Mouse (Mus musculus): Measurements from ENCODE around the gene Cfap161. TPM values are rescaled to one million over a fixed set of nuclear protein-coding genes. Genes with fewer than 3 reads are reported as not detected.

Gene Cfap161
- polyA plus RNA-seq, 1 experiment: not detected

DNA sequence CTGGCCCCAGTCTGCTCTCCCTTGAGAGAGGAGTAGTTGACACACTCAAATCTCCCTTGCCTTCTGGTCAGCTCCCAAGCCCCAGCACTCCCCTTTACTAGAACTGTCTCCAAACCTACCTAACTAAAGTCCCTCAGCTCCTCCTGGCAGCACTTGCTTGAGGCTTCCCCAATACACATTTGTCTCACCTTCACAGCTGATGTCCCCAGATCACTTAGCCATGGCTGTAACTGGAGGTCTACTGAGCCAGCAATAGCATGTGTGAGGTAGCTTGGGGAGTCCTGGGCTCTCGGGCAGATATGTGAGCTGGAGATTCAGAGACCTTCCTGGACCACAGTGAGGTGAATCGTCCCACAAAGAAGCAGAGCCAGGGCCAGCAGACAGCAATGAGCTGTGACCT, 16.2 kb downstream of the Cfap161 start:
- TF ChIP-seq GATA1 (IDR thresholded peaks at IDR 0.05; ENCODE audit: low read length): no peak

DNA sequence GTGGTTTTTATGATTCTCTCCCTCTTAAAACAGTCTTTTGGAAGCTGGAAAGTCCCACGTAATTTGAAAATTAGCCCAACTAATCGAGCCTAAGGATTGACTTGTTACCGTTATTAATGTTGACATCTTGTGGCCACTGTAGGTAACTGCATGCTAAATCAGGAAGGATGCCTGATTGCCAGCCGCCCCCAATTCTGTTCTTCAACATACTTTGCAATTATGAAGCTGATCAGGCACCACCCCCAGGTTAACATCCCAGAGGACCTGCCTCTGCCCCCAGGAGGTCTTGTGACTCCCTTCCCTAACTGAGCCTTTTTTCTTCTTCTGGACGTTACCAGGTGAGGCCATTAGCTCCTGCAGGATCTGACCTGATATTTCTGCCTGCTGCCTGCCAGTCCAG, 20.0 kb downstream of the Cfap161 start:
- no peak for TF ChIP-seq GATA1 (IDR thresholded peaks at IDR 0.05; ENCODE audit: low read length)

DNA sequence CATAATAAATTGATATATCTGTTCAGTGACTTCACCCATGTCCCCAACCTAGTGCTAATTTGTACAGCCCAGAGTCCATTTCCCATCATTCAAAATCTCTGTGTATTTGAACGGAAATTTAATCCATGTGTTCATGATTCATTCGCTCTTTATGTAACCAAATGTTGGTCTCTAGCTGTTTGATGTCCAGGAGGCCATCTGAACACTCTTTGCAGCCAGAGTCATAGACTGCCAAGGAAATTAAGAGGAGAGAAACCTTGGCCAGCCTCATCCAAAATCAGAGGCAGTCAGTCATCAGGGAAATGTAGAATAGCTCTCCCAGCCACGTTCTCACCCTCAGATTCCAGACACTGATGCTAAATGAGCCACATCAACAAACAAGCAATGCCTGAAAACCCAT, 31.0 kb downstream of the Cfap161 start:
- no peak for TF ChIP-seq GATA1 (IDR thresholded peaks at IDR 0.05; ENCODE audit: low read length)

- no peak for TF ChIP-seq GATA1 (IDR thresholded peaks at IDR 0.05; ENCODE audit: low read length)
These were observed 32.3 kb downstream of the Cfap161 start for GRCm38 (mm10) chr7:83762336-83762735.

- no peak for TF ChIP-seq GATA1 (IDR thresholded peaks at IDR 0.05; ENCODE audit: low read length)
These were observed 43.6 kb downstream of the Cfap161 start for GRCm38 (mm10) chr7:83751055-83751454.

DNA sequence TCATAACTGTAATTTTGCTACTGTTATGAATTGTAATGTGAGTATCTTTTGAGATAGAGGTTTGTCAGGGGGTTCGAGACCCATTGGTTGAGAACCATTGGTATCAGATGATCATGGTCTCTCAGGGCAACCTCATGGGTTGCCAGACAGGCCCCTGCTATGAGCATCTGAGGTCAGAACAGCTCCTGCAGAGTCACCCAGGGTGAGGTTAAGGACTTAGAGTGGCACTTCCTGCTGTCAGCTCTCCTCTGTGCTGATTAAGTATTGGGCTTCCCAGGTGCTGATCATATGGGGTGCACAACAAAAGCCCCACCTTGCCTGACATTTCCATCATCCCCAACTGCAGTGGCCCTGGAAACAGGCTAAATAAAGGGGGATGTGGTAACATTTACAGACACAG, 46.3 kb downstream of the Cfap161 start:
- no peak for TF ChIP-seq GATA1 (IDR thresholded peaks at IDR 0.05; ENCODE audit: low read length)

DNA sequence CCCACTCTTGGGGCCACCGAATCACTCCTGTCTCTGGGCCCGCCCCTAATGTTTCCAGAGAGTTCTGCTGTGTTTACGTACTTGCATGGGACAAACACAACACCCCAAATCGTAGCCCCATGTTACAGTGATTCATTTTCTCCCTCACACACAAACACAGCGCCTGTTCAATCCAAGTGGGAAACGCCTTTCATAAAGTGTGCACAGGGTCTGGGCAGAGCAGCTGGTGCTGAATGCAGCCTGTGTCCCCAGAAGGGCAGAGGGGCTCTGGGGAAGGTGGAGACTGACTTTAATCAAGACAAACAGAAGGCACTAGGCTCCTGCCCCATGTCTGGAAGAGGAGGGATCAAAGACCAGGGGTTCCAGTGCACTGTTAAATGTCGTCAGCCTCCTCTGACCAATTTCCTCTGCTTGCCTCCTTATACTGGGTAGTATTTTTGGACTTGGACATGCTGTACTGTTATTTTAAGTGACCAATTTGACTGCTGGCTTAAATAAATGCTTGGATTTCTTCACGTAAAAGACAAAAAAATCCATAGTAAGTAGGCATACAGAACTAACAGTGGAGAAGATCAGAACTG, 48.5 kb downstream of the Cfap161 start:
- no peak for TF ChIP-seq GATA1 (IDR thresholded peaks at IDR 0.05; ENCODE audit: low read length)

DNA sequence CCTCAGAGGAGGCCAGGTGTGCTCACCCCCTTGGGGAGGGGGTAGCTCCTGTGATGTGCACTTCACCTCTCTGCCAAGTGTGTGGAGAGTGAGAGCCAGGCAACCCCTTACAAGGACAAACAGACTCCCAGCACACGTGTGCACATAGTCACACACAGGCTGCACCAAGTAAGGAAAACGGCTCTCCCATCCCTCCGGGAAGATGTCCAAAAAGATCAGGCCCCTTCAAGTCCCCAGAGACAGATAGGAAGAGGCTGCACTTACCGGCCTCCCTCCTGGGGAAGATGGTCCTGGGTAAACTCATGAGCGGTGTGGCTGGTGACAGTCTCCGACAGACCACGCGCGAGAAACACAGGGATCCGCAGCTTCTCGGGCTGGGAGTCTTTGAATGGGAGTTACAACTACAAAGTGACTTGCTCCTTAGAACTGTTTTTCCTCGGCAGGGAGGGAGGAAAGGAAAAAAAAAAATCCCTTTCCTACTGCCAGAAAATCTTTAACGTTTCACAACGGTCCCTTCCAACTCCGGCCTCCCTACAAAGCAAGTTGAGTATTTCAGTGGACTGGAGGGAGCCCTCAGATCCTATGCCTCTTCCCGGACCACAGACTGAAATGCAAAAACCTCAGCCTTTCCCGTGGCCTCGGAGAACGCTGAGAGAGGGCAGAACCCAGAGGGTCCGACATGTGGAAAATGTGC, 49.1 kb downstream of the Cfap161 start, which contains the start of gene Il16:
Il16 (minus strand) TSS at position 314 of the 694 bp plus-strand sequence.
- no peak for TF ChIP-seq GATA1 (IDR thresholded peaks at IDR 0.05; ENCODE audit: low read length)

DNA sequence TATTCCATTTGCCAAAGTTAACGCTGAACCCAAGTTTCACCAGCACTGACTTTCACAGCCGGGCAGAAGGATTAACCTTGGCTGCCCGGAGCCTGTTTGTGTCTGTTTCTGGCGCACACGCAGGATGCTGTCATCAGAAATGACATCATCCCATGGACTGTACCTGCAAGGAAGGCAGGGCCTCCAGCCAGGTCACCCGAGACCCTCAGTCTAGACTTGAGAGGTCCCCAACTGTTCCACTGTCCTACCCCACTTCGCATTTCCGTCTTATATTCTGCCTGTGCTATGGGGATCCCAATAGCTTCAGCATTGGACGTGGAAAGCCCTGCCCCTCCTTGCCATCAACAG, 49.6 kb downstream of the Cfap161 start:
- no peak for TF ChIP-seq GATA1 (IDR thresholded peaks at IDR 0.05; ENCODE audit: low read length)

- TF ChIP-seq GATA1 (IDR thresholded peaks at IDR 0.05; ENCODE audit: low read length): no peak
These were observed 50.4 kb downstream of the Cfap161 start for GRCm38 (mm10) chr7:83744250-83744649.

DNA sequence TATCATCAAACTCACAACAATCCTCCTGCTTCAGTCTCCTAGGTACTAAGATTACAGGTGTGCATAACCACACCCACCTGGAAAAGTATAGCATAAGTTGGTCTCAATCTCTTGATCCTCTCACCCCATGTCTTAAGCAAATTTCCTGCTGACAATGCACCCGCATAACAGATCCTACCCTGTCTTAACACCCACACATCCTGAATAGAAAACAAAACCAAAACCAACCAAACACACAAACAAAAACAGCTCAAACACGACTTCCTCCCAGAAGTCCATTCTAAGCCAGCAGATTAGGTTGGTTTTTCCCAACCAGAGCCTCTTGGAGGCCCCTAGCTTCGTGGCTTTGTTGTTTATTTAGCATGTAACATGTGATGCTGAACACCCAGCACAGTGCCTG, 52.0 kb downstream of the Cfap161 start:
- no peak for TF ChIP-seq GATA1 (IDR thresholded peaks at IDR 0.05; ENCODE audit: low read length)

DNA sequence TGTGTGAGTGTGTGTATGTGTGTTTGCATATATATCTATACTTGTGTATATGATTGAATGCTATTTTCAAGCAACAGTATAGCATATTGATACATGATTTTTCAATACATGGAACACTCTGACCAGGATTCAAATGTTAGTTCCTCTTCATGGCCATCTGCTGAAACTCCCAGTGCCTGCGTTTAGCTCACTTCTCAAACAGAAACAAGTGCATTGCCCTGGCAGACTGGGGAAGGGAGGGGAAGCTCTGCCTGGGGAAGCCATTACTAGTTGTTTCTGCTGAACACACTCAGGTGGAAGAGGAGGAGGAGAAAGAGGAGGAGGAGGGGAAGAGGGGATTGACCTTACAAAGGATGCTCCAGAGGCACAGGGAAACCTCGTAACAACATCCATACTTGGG, 52.7 kb downstream of the Cfap161 start:
- no peak for TF ChIP-seq GATA1 (IDR thresholded peaks at IDR 0.05; ENCODE audit: low read length)

DNA sequence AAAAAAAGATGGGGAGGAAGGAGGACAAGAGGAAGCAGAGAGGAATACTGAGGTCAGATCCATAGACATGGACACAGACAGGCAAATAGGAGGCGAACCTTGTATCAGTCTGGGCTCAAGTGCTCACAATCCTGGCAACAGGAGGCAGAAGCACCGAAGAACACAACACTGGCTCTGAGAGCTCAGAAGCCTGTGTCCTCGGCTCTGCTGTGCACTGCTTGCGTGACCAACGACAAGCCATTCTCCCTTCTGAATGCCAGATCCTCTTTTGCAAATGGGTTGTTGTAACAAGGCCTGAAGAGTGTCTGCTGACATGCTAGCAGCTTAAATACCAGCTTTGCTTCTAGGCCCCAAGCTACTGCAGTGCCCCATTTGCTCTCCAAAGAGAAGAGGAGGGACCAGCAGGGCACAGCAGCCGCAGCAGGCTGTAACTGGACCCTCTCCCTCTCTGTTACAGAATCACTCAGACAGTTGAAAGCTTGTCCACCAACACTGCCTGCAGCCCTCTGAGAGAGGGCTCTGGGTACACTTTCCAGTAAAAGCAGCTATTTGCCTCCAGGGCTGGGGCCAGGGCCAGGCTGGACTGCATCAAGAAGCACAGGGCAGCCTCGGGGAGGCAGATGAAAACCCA, 54.9 kb downstream of the Cfap161 start:
- no peak for TF ChIP-seq GATA1 (IDR thresholded peaks at IDR 0.05; ENCODE audit: low read length)

- no peak for TF ChIP-seq GATA1 (IDR thresholded peaks at IDR 0.05; ENCODE audit: low read length)
These were observed 55.8 kb downstream of the Cfap161 start for GRCm38 (mm10) chr7:83738623-83739462.

DNA sequence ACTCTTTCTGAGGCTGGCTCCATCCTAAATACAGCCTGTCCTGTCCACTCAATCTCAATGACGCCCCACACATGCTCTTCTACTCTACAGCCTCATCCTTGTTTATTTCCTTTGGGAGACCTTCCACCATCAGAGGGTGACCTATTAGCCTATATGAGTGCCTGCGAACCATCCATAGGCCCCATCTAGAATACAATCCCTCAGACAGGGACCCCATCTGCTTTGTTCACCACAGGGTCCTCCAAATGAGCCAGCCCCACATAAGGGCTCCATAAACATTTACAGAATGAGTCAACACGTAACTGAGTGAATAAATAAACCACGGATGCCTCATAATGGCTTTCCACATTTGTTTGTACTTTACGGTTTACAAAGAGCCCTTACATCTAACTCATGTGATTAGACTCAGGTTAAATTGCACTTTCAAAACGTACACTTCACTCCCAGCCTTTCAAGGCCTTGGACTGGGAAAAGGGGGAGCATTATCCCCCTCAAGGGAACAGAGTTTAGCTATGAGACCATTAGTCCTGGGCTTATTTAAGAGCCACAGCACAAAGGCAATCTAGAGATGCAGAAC, 56.7 kb downstream of the Cfap161 start:
- TF ChIP-seq GATA1 (IDR thresholded peaks at IDR 0.05; ENCODE audit: low read length): no peak
